Mouse (Mus musculus) kidney, adult 2 months (tissue): ENCODE data around the gene Trub1.

Source experiments
- CTCF ChIP-seq: fragments of 200-500 bp; conservative IDR thresholded peaks from 2 replicates; pipeline ENCODE4 v1.5.1; 2011; ENCODE audit warnings: low read depth, mild to moderate bottlenecking, control low read depth, low read length, moderate library complexity, mixed read lengths; ENCODE audit not compliant: insufficient read depth, insufficient read length
- POLR2A ChIP-seq: fragments of 200-500 bp; IDR thresholded peaks from one replicate; pipeline ENCODE4 v1.6.1; 2011; ENCODE audit warnings: low read depth, low read length, control low read depth

GRCm38 (mm10) chr19:57477310-57477709 is 24.6 kb downstream of the Trub1 start:
- TF ChIP-seq CTCF (no peak), POLR2A (no peak)
